Mouse (Mus musculus) small intestine, adult 2 months (tissue): ENCODE data around the gene Mtss1l.

Experiments used
- CTCF ChIP-seq: fragments of 200-500 bp; IDR thresholded peaks from 2 replicates; pipeline ENCODE4 v1.5.1; 2012; ENCODE audit warnings: low read depth, mild to moderate bottlenecking, control low read depth, inconsistent platforms, low read length, moderate library complexity, mixed read lengths; ENCODE audit not compliant: insufficient replicate concordance, insufficient read length; ENCODE audit errors: extremely low read depth
- POLR2A ChIP-seq: fragments of 200-500 bp; IDR thresholded peaks from 2 replicates; pipeline ENCODE4 v1.6.1; 2012; ENCODE audit warnings: low read depth, mild to moderate bottlenecking, control low read depth, inconsistent platforms, low read length, moderate library complexity

- no peak for TF ChIP-seq CTCF
- TF ChIP-seq POLR2A: no peak
Observed at GRCm38 (mm10) chr8:110718969-110719670, 2.2 kb upstream of the Mtss1l start.
